Mouse (Mus musculus) liver, adult 2 months (tissue): ENCODE data around the gene Sh3bp5. TPM values are rescaled to one million over a fixed set of nuclear protein-coding genes. Genes with fewer than 3 reads are reported as not detected.

Experiments used
- DNase-seq: peaks from one replicate; pipeline ENCODE4 v3.0.0-alpha.2; 2011; ENCODE audit warnings: low read depth, low spot score; ENCODE audit errors: extremely low read depth
- H3K27ac ChIP-seq: fragments of 200-500 bp; replicated peaks from 2 replicates; pipeline ENCODE4 v1.5.1; 2012; ENCODE audit warnings: low read depth, mild to moderate bottlenecking, control low read depth, inconsistent platforms, low read length; ENCODE audit not compliant: insufficient read depth
- H3K27me3 ChIP-seq: fragments of 200-500 bp; 2 replicates; pipeline ENCODE4 v1.6.1; 2012; ENCODE audit warnings: mild to moderate bottlenecking, moderate library complexity, low read length, inconsistent platforms; ENCODE audit not compliant: control insufficient read depth, insufficient read depth
- H3K36me3 ChIP-seq: fragments of 200-500 bp; 2 replicates; pipeline ENCODE4 v1.6.1; 2012; ENCODE audit warnings: low read length, inconsistent platforms; ENCODE audit not compliant: control insufficient read depth, insufficient read depth
- H3K4me1 ChIP-seq: fragments of 200-500 bp; 2 replicates; pipeline ENCODE4 v1.6.1; 2011; ENCODE audit warnings: low read length; ENCODE audit not compliant: control insufficient read depth, insufficient read depth
- H3K4me3 ChIP-seq: fragments of 200-500 bp; 2 replicates; pipeline ENCODE4 v1.5.1; 2011; ENCODE audit warnings: low read depth, mild to moderate bottlenecking, control low read depth, low read length, moderate library complexity; ENCODE audit not compliant: insufficient read depth
- H3K79me2 ChIP-seq: fragments of 200-500 bp; 2 replicates; pipeline ENCODE4 v1.6.1; 2012; ENCODE audit warnings: inconsistent platforms, mild to moderate bottlenecking, low read length, moderate library complexity; ENCODE audit not compliant: control insufficient read depth, insufficient read depth
- H3K9ac ChIP-seq: fragments of 200-500 bp; 2 replicates; pipeline ENCODE4 v1.6.1; 2012; ENCODE audit warnings: low read depth, mild to moderate bottlenecking, control low read depth, inconsistent platforms, low read length
- CTCF ChIP-seq: fragments of 200-500 bp; IDR thresholded peaks from 2 replicates; pipeline ENCODE4 v1.5.1; 2011; ENCODE audit warnings: low read depth, low read length, control low read depth
- POLR2A ChIP-seq: fragments of 200-500 bp; IDR thresholded peaks from 2 replicates; pipeline ENCODE4 v1.6.1; 2011; ENCODE audit warnings: low read length, control low read depth; ENCODE audit not compliant: insufficient read depth; ENCODE audit errors: extremely low read depth
- WGBS: fragments of 180-500 bp; shearing (Covaris S2); methylation state at CpG from one replicate; pipeline ENCODE4 v1.1.7; 2018; 5-methylcytosine and 5-hydroxymethylcytosine counted together
- polyA plus RNA-seq: library from polyadenylated mRNA; depleted of rRNA; stranded (reverse); fragments of >200 nt; gene quantifications from 2 replicates; pipeline ENCODE4 v1.2.3, GENCODE M21; 2012; rRNA removed
- total RNA-seq: library from RNA; depleted of rRNA; stranded (reverse); fragments of >200 nt; gene quantifications from 2 replicates; pipeline ENCODE4 v1.2.3, GENCODE M21; 2014; rRNA removed

Sh3bp5 gene
- total and polyA plus RNA-seq, 2 experiments: 22.6 to 37.1 TPM

- no peaks in the 10 kb centered on the region for H3K36me3 ChIP-seq
These were observed 114.7 kb downstream of the Sh3bp5 start for GRCm38 (mm10) chr14:31321181-31321580.

GRCm38 (mm10) chr14:31319546-31319945 is 116.3 kb downstream of the Sh3bp5 start:
- WGBS: 77% methylated on average over 10 of the region's 10 CpGs
- TF ChIP-seq POLR2A: no peak
- no peak for TF ChIP-seq CTCF
- DNase-seq: no peak
- H3K4me1 ChIP-seq: no peaks in the 10 kb centered on the region
- no peak overlapping the region for H3K4me3 ChIP-seq
- H3K9ac ChIP-seq: no peak overlapping the region
- H3K36me3 ChIP-seq: no peaks in the 10 kb centered on the region
- H3K27ac ChIP-seq: no peak overlapping the region
- H3K27me3 ChIP-seq: no peaks in the 10 kb centered on the region
- H3K79me2 ChIP-seq: no peaks in the 10 kb centered on the region

More at GRCm38 (mm10) chr14:31321181-31321580, 114.7 kb downstream of the Sh3bp5 start:
- no peak overlapping the region for H3K9ac ChIP-seq
- no peak for DNase-seq
- H3K79me2 ChIP-seq: no peaks in the 10 kb centered on the region
- H3K27me3 ChIP-seq: no peaks in the 10 kb centered on the region
- H3K27ac ChIP-seq: no peak overlapping the region
- 91% methylated on average over 11 of the region's 11 CpGs for whole genome bisulfite sequencing
- no peak for TF ChIP-seq POLR2A
- no peak for TF ChIP-seq CTCF
- no peaks in the 10 kb centered on the region for H3K4me1 ChIP-seq
- no peak overlapping the region for H3K4me3 ChIP-seq

GRCm38 (mm10) chr14:31317754-31318153 is 118.1 kb downstream of the Sh3bp5 start:
- no peak for TF ChIP-seq CTCF
- TF ChIP-seq POLR2A: no peak
- Histone ChIP-seq H3K9ac (no peak overlapping the region), H3K27ac (no peak overlapping the region), H3K36me3 (no peaks in the 10 kb centered on the region), H3K79me2 (no peaks in the 10 kb centered on the region), H3K4me3 (no peak overlapping the region), H3K27me3 (no peaks in the 10 kb centered on the region), H3K4me1 (no peaks in the 10 kb centered on the region)
- DNase-seq: no peak
- WGBS: 88% methylated on average over 3 of the region's 3 CpGs

GRCm38 (mm10) chr14:31316613-31317012 is 119.3 kb downstream of the Sh3bp5 start:
- H3K36me3 ChIP-seq: no peaks in the 10 kb centered on the region
- H3K27ac ChIP-seq: no peak overlapping the region
- no peaks in the 10 kb centered on the region for H3K27me3 ChIP-seq
- no peaks in the 10 kb centered on the region for H3K4me1 ChIP-seq
- no peaks in the 10 kb centered on the region for H3K79me2 ChIP-seq
- peak; percentile 55 for DNase-seq
- no peak overlapping the region for H3K4me3 ChIP-seq
- no peak overlapping the region for H3K9ac ChIP-seq
- WGBS: 64% methylated on average over 12 of the region's 12 CpGs
- no peak for TF ChIP-seq CTCF

GRCm38 (mm10) chr14:31313192-31313591 is 122.7 kb downstream of the Sh3bp5 start:
- Histone ChIP-seq H3K27me3 (no peaks in the 10 kb centered on the region), H3K27ac (no peak overlapping the region)
- WGBS: 75% methylated on average over 3 of the region's 3 CpGs

More at GRCm38 (mm10) chr14:31313192-31313591, 122.7 kb downstream of the Sh3bp5 start:
- no peaks in the 10 kb centered on the region for H3K36me3 ChIP-seq
- no peak for DNase-seq
- H3K4me1 ChIP-seq: no peaks in the 10 kb centered on the region
- TF ChIP-seq POLR2A: no peak
- no peak for TF ChIP-seq CTCF
- H3K4me3 ChIP-seq: no peak overlapping the region
- no peaks in the 10 kb centered on the region for H3K79me2 ChIP-seq
- H3K9ac ChIP-seq: no peak overlapping the region

Other genes with a start within 250 kb of the Sh3bp5 start
- gene Tnnc1, start 227.8 kb downstream of the Sh3bp5 start, total RNA-seq: 0.27 and 0.83 TPM in 2 replicates
- gene Tnnc1, start 227.8 kb downstream of the Sh3bp5 start, polyA plus RNA-seq: 0.32 TPM in 1 of 2 replicates, not detected in the other
- gene Nisch, start 219.1 kb downstream of the Sh3bp5 start, total RNA-seq: 66.7 and 83.0 TPM in 2 replicates
- gene Nisch, start 219.1 kb downstream of the Sh3bp5 start, polyA plus RNA-seq: 107 and 152 TPM in 2 replicates
- gene Sema3g, start 218.2 kb downstream of the Sh3bp5 start, total RNA-seq: under 0.01 and 0.27 TPM in 2 replicates
- gene Sema3g, start 218.2 kb downstream of the Sh3bp5 start, polyA plus RNA-seq: 0.05 and 0.19 TPM in 2 replicates
- gene Phf7, start 184.8 kb downstream of the Sh3bp5 start, total RNA-seq: 6.9 and 9.0 TPM in 2 replicates
- 4.4 and 4.5 TPM in 2 replicates for gene Phf7, start 184.8 kb downstream of the Sh3bp5 start, polyA plus RNA-seq
- gene Bap1, start 184.6 kb downstream of the Sh3bp5 start, total RNA-seq: 16.1 and 16.4 TPM in 2 replicates
- 24.5 and 26.7 TPM in 2 replicates for gene Bap1, start 184.6 kb downstream of the Sh3bp5 start, polyA plus RNA-seq
- gene Dnah1, start 112.2 kb downstream of the Sh3bp5 start, total RNA-seq: under 0.01 and 0.07 TPM in 2 replicates
- 0.01 and 0.04 TPM in 2 replicates for gene Dnah1, start 112.2 kb downstream of the Sh3bp5 start, polyA plus RNA-seq
- 34.8 and 38.1 TPM in 2 replicates for gene Capn7, start 99.4 kb downstream of the Sh3bp5 start, total RNA-seq
- 6.1 and 6.7 TPM in 2 replicates for gene Capn7, start 99.4 kb downstream of the Sh3bp5 start, polyA plus RNA-seq
- 10.8 and 14.6 TPM in 2 replicates for gene Eaf1, start 58.3 kb upstream of the Sh3bp5 start, total RNA-seq
- 24.1 and 24.4 TPM in 2 replicates for gene Eaf1, start 58.3 kb upstream of the Sh3bp5 start, polyA plus RNA-seq
- gene Mettl6, start 59.0 kb upstream of the Sh3bp5 start, total RNA-seq: 11.2 and 11.9 TPM in 2 replicates
- 2.6 and 5.4 TPM in 2 replicates for gene Mettl6, start 59.0 kb upstream of the Sh3bp5 start, polyA plus RNA-seq
- under 0.01 TPM in 1 of 2 replicates, not detected in the other for gene Colq, start 155.3 kb upstream of the Sh3bp5 start, total RNA-seq
- 0.06 and 0.09 TPM in 2 replicates for gene Colq, start 155.3 kb upstream of the Sh3bp5 start, polyA plus RNA-seq
- gene Gm49387, start 204.8 kb upstream of the Sh3bp5 start, total RNA-seq: 0.81 TPM in 1 of 2 replicates, not detected in the other
- 2.6 and 10.0 TPM in 2 replicates for gene Gm49387, start 204.8 kb upstream of the Sh3bp5 start, polyA plus RNA-seq
- gene Btd, start 204.9 kb upstream of the Sh3bp5 start, total RNA-seq: 42.3 and 60.7 TPM in 2 replicates
- gene Btd, start 204.9 kb upstream of the Sh3bp5 start, polyA plus RNA-seq: 91.4 and 103 TPM in 2 replicates
- gene Hacl1, start 205.2 kb upstream of the Sh3bp5 start, total RNA-seq: 569 and 647 TPM in 2 replicates
- gene Hacl1, start 205.2 kb upstream of the Sh3bp5 start, polyA plus RNA-seq: 592 and 631 TPM in 2 replicates